In the genomic region with DNA sequence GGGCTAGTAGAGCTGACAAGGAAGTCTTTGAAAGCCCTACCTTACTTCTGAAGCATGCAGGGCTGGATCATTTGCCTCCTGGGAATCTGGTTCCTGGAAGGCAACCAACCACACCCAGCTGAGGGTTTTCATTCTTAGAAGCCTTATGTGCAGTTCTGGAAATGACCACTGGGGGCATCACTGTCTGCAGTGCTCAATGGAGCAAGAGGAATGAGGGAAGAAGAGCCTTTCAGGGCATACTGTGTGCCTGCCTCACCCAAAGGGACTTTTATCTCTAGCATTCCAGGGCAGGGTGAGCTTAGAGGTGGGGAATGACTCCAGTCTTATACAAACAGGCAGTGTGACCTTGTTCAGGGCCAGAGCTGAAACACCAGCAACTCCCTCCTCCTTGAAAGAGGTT, we compare ENCODE assay signal across 8 mouse cellular contexts. TPM values are rescaled to one million over a fixed set of nuclear protein-coding genes. Genes with fewer than 3 reads are reported as not detected.
DNase-seq lines count a peak whose midpoint lies in the region; ATAC-seq and TF ChIP-seq lines count a peak whose summit lies in the region.

No protein-coding gene starts in this region.

- H3K4me1 ChIP-seq in kidney, postnatal 0 days (replicated peaks; ENCODE audit: insufficient read depth, low read length), result no peaks in the 10 kb centered on the region; the same call in 1 of the 2 replicates
- no peaks in the 10 kb centered on the region for H3K4me1 ChIP-seq in lung, postnatal 0 days (ENCODE audit: insufficient read depth, low read depth, low read length)

- H3K9me3 ChIP-seq in kidney, postnatal 0 days (replicated peaks; ENCODE audit: low read length), result no peaks in the 10 kb centered on the region
- H3K9me3 ChIP-seq in lung, postnatal 0 days (ENCODE audit: low read length), result no peaks in the 10 kb centered on the region

- no peak overlapping the region for H3K9ac ChIP-seq in kidney, postnatal 0 days (ENCODE audit: low read depth, low read length)
- H3K9ac ChIP-seq in lung, postnatal 0 days (replicated peaks; ENCODE audit: low read depth), result no peak overlapping the region

- TF ChIP-seq EP300 in lung, postnatal 0 days (IDR thresholded peaks at IDR 0.05), result no peak

- no peak for ATAC-seq in cerebellum, adult (ENCODE audit: insufficient number of reproducible peaks, low FRiP score, low TSS enrichment)
- ATAC-seq in CD4-positive, CD25-positive, alpha-beta regulatory T cell, adult 4 months, result peak; percentile 65
- no peak for ATAC-seq in kidney, postnatal 0 days (replicated peaks; ENCODE audit: low FRiP score, low read depth)
- ATAC-seq in lung, postnatal 0 days, result no peak

- peak; percentile 81 for TF ChIP-seq CTCF in kidney, postnatal 0 days (IDR thresholded peaks at IDR 0.05; ENCODE audit: low read depth)
- peak; percentile 81 for TF ChIP-seq CTCF in lung, postnatal 0 days (IDR thresholded peaks at IDR 0.05)

- H3K4me3 ChIP-seq in kidney, postnatal 0 days (replicated peaks; ENCODE audit: low read depth, low read length), result no peak overlapping the region
- H3K4me3 ChIP-seq in lung, postnatal 0 days (ENCODE audit: low read depth, low read length), result no peak overlapping the region

- no peak overlapping the region for H3K4me2 ChIP-seq in kidney, postnatal 0 days (ENCODE audit: low read length)
- no peak overlapping the region for H3K4me2 ChIP-seq in lung, postnatal 0 days (replicated peaks; ENCODE audit: low read depth, low read length)

- peak; percentile 45 for DNase-seq in cerebellum, adult 11 months
- peak; percentile 79 for DNase-seq in brain, adult 2 months (ENCODE audit: low read depth, low spot score)
- peak; percentile 28 for DNase-seq in fibroblast of lung, adult 2 months (ENCODE audit: low read depth)
- DNase-seq in kidney, postnatal 0 days (ENCODE audit: low spot score), result peak; percentile 76
- DNase-seq in lung, postnatal 0 days (ENCODE audit: low spot score), result peak; percentile 59
- DNase-seq in skeletal muscle tissue, adult 2 months (ENCODE audit: low read depth, low spot score), result peak; percentile 36

- no peak overlapping the region for H3K27ac ChIP-seq in kidney, postnatal 0 days
- no peak overlapping the region for H3K27ac ChIP-seq in lung, postnatal 0 days (ENCODE audit: low read length)

- H3K27me3 ChIP-seq in kidney, postnatal 0 days (ENCODE audit: insufficient read depth, low read length), result no peaks in the 10 kb centered on the region
- no peaks in the 10 kb centered on the region for H3K27me3 ChIP-seq in lung, postnatal 0 days (replicated peaks; ENCODE audit: insufficient read depth, low read length)

- no peaks in the 10 kb centered on the region for H3K36me3 ChIP-seq in kidney, postnatal 0 days (ENCODE audit: insufficient read depth, low read length)
- no peaks in the 10 kb centered on the region for H3K36me3 ChIP-seq in lung, postnatal 0 days (ENCODE audit: insufficient read depth, low read length)

RNA-seq across cellular contexts. Expression of gene Obp2a, which starts 5.2 kb away (rescaled TPM):
- not detected for polyA plus RNA-seq in CD4-positive, CD25-positive, alpha-beta regulatory T cell, adult 4 months (2017; shearing (Covaris generic))
- polyA plus RNA-seq in kidney, postnatal 0 days (2015; fragmentation: Nextera tagmentation; extraction: Ambion mirVana), result 0.37 TPM in 1 of 2 replicates, not detected in the other
- not detected in 2 replicates for polyA plus RNA-seq in lung, postnatal 0 days (2015; fragmentation: Nextera tagmentation; extraction: Ambion mirVana)

RNA-seq across cellular contexts. Expression of gene Bmyc, which starts 11.9 kb away (rescaled TPM):
- polyA plus RNA-seq in CD4-positive, CD25-positive, alpha-beta regulatory T cell, adult 4 months (2017; shearing (Covaris generic)), result 100 to 1,000 TPM; 100 to 127 TPM
- 94.1 and 94.6 TPM in 2 replicates for polyA plus RNA-seq in kidney, postnatal 0 days (2015; fragmentation: Nextera tagmentation; extraction: Ambion mirVana)
- polyA plus RNA-seq in lung, postnatal 0 days (2015; fragmentation: Nextera tagmentation; extraction: Ambion mirVana), result 57.8 and 58.7 TPM in 2 replicates

RNA-seq across cellular contexts. Expression of gene Lcn10, which starts 12.1 kb away (rescaled TPM):
- polyA plus RNA-seq in CD4-positive, CD25-positive, alpha-beta regulatory T cell, adult 4 months (2017; shearing (Covaris generic)), result 1 to 10 TPM in 1 of 2 experiments, under 1 TPM in 1; 0.69 to 3.0 TPM
- polyA plus RNA-seq in kidney, postnatal 0 days (2015; fragmentation: Nextera tagmentation; extraction: Ambion mirVana), result not detected in 2 replicates
- polyA plus RNA-seq in lung, postnatal 0 days (2015; fragmentation: Nextera tagmentation; extraction: Ambion mirVana), result not detected in 2 replicates

RNA-seq across cellular contexts. Expression of gene Lcn6, which starts 18.0 kb away (rescaled TPM):
- not detected for polyA plus RNA-seq in CD4-positive, CD25-positive, alpha-beta regulatory T cell, adult 4 months (2017; shearing (Covaris generic))
- polyA plus RNA-seq in kidney, postnatal 0 days (2015; fragmentation: Nextera tagmentation; extraction: Ambion mirVana), result not detected in 2 replicates
- polyA plus RNA-seq in lung, postnatal 0 days (2015; fragmentation: Nextera tagmentation; extraction: Ambion mirVana), result not detected in 2 replicates

RNA-seq across cellular contexts. Expression of gene Lcn5, which starts 36.9 kb away (rescaled TPM):
- polyA plus RNA-seq in CD4-positive, CD25-positive, alpha-beta regulatory T cell, adult 4 months (2017; shearing (Covaris generic)), result not detected
- not detected in 2 replicates for polyA plus RNA-seq in kidney, postnatal 0 days (2015; fragmentation: Nextera tagmentation; extraction: Ambion mirVana)
- not detected in 2 replicates for polyA plus RNA-seq in lung, postnatal 0 days (2015; fragmentation: Nextera tagmentation; extraction: Ambion mirVana)

Comparison
In these comparisons a context has a peak if more than half of its experiments do, and no peak if none do; other contexts are left out.
1. DNase-seq: peak in every context shown above with its lines; median percentile 79 in brain, adult 2 months; 76 in kidney, postnatal 0 days; 59 in lung, postnatal 0 days; 45 in cerebellum, adult 11 months; 36 in skeletal muscle tissue, adult 2 months; 28 in fibroblast of lung, adult 2 months.